Mouse (Mus musculus): ENCODE measurements around the gene Aasdh. TPM values are rescaled to one million over a fixed set of nuclear protein-coding genes. Genes with fewer than 3 reads are reported as not detected.
"Not testable (repeated sequence)": the region's sequence is repeated elsewhere in the genome, so short reads cannot be mapped to it uniquely, and the experiment has no call there.

Gene Aasdh
- 1 to 10 TPM; 7.3 to 7.8 TPM for total RNA-seq (2021)
- long read RNA-seq, experiment 1, partial matches to known transcripts = 0 of 2 reads
- long read RNA-seq, experiment 1, other reads (novel, unspliced or antisense) = 2 of 2 reads
- long read RNA-seq, experiment 2, partial matches to known transcripts = 1 of 8 reads
- long read RNA-seq, experiment 2, other reads (novel, unspliced or antisense) = 5 of 8 reads

DNA sequence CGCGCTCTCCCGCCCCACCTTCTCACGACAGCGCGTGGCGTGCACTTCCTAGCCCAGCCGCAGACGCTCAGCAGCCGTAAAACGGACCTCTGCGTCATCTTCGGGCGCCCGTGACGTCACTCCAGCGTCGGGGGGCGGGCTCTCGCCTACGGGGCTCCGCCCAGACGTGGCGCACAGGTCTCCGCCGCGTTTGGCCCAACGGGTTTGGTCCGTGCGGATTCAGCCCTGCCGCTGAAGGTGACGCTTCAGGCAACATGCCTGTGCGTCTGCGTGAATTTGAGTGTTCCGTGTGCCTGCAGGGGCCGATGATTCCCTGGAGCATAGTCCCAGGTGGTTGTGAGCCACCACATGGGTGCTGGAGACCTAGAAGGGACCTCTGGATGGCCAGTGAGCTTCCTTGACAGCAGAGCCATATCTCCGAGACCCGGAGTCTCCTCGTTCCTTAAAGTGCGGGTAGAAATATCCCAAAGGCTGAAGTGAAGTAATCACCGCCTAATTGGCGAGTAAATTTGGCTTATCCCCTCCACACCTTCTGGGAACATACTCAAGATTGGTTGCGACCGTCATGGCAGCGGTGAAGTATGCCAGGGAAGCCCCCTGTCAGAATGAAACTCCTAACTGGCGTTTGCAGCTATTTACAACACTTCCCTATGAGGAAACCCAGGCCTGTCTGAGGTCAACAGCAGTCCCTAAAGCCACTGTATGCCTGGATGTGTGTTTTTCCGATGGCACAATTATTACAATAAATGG is at the start of gene Aasdh:
TSS of gene Aasdh (minus strand) at position 110 of the 750 bp plus-strand sequence.
- peak; percentile 92 for DNase-seq

DNA sequence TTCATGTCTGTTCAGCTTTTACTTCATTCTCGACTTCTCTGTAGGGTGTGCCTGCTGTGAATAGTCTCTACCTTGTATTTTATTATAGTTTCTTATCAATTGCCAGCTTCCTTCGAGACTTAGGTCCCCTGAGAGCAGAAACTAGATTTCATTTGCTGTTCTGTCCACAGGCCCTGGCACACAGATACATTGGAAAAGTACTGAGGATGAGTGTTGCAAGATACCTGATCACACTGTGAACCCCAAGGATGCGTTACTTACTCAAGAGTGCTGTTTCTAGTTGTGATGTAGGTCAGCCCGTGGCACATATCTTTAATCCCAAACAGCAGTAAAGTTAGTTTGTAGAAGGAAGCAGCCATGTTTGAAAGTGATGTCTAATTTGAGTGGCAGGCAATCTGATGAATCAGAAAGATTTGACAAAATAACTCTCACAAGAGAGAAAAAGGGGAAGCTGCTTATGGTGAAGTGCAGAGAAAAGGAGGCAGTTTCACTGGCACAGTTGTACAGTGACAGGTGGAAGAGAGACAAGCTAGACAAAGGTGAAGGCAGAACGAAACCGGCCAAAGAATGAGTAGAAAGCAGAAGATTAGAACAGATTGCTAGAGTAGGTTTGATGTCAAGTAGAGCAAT is 49.1 kb upstream of the Aasdh start:
- DNase-seq = no peak

DNA sequence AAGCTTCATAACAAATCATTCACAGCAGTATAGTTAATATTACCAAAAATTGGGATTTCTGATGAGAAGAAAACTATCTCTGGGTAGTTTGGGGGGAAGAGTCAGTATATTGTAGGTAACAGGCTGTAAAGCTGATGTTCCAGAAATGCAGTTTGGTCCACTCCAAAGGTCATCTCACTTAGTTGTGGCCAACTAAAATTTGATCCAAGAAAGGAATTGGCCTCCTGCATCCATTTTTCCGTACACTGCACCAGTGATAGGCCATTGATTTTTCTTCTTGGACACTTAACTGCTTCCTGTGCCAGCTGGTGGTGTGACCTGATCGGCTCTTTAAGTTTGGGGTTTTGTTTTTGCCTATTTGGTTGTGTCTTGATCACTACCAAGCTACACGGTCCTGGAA is 48.5 kb upstream of the Aasdh start:
- DNase-seq = no peak

DNA sequence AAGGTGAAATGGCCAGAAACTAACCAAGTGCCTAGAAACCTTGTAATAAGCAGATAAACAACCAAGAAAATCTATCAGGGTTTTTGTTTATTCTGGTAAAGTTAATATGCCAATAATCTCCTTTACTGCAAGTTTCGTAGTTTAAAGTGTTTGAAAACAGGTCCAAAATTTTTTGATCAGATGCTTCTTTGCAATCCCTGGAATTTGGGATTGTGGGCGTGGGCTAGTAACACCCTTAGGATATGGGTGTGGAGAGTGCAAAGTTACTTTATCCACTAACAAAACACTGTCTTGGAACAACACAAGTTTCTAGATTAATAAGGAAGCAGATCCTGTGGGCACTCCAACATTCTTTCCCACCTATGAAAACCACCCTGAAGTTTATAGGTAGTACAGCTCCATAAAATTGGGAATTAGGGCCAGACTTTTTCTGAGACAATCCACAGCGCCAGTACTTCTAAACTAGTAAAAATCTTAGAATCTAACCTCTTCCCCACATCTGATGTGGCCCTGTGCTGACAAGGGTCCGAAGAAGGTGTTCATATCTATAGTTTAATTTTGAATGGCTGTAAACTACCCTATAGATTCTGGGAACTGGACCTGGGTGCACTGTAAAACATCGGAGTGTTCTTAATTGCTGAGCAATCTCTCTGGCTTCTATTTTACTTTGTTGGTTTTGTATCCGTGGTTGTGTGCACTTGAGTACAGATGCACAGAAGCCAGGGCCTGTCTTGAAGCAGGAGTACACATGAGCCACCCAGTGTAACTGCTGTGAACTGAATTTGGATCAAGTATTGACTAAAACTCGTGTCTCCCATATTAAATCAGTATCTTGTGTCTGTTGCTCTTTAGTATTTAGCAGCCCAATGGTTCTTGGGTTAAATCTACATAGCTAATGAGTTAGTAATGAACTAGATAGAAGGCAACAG is 47.1 kb upstream of the Aasdh start:
- no peak for DNase-seq

DNA sequence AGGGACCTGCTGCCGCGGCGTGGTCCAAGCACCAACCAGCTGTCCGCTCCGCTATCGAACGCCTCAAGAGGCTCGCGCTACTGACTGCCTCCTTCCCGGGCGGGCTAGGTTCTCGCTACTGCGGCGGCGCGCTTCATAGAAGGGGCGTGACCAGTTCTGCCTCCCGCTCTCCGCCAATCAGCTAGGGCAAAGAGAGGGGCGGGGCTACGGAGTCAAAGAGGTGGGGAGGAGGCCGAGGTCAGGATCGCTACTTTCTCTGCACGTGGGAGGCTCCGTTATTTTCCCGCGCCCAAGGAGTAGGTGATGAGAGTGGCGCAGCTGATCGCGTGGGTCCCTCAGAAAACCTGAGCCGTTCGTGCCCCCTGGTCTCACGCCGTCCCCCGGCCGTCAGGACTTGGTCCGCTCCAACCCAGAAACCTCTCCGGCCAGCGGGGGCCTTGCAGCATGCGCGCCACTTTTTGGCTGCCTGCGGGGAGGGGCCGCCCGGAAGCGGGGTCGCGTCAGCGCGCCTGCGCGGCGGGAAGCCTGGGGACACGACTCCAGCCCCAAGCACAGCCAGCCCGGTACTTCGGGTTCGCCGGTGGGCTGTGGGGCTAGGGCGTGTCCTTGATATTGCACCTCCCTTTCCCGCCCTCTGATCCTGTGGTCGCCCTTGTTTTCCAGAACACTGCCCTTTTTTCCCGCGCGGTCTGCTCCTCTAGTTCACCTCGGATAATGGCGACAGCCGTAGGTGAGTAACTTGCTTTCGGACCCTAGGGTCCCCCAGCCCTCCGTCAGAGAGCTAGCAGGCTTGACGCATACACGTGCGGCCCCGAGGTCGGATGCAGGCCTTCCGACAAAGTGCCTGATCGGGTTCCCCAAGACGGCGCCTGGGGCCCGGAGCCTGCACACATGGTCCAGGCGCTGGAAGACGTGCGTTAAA is 46.1 kb upstream of the Aasdh start, which contains the start of the genes Paics and Ppat:
TSS of gene Paics (plus strand) at position 202 of the 922 bp plus-strand sequence.
TSS of gene Ppat (minus strand) at position 473 of the 922 bp plus-strand sequence.
- peak; percentile 98 for DNase-seq

DNA sequence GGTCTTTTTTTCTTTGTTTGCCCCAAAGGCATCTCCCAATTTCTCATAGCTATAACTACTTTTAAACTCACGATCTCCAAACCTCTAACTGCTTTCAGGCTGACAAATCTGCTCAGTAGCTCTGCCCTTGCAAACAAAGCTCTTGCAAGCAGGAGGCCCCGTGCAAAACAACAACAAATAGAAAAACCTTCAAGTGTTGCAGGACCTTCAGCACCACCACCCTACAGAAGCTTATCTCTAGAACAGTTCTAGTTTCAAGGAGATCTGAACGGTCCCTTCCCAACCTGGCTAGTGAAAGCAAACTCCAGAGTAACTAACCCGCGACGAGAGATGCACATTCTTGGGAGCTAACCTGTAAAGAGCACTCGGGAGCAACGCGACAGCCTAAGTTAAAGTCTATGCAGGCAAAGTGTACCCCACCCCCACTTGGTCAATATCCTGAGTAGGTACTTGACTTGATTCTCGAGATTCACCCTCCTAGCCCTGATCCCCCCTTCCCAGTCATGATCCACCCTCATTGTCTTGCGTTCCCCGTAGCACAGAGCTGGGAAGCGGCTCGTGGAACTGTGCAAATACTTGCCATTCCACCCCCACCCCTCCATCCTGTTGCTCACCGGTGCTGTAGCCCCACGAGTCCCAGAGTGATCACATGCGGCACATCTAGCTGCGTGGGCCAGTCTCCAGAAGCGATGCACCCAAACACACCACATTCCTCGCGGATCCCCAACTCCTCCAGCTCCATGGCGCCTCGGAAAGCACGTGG is 45.2 kb upstream of the Aasdh start:
- no peak for DNase-seq

DNA sequence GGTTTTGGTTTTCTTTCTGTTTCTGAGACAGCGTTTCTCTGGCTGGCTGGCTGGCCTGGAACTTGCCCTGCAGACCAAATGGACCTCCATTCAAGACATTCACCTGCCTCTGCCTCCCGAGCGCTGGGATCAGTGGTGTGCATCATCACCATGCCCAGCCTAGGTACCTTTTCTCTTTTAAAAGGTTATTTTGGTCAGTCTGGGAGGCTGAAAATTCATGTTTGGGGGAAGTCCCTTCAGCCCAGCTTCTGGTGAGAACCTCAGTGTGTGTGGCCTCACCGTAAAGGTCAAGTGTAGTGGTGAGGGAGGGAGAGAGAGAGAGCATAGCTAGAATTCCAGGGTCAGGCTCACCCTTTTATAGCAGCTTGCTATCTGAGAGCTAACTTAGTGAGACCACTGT is 42.4 kb upstream of the Aasdh start:
- DNase-seq = no peak

DNA sequence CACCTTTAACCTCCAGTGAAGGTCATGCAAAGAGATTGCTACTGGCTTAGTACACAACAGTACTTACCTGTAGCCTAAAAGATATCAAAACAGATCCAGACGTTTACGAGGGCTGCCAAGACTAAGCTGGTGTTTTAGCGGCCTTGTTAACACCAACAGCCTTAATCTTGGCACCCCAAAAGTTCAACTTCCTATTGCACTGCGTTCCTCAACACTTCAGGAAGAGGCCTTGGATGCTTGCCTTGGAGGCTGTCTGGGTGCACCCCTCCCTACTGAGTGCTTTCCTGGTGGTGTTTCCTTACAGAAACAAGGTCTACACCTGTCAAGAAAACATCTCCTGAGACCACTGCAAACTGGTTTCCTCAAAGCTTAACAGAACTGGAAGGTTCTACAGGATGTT is 41.8 kb upstream of the Aasdh start:
- no peak for DNase-seq

DNA sequence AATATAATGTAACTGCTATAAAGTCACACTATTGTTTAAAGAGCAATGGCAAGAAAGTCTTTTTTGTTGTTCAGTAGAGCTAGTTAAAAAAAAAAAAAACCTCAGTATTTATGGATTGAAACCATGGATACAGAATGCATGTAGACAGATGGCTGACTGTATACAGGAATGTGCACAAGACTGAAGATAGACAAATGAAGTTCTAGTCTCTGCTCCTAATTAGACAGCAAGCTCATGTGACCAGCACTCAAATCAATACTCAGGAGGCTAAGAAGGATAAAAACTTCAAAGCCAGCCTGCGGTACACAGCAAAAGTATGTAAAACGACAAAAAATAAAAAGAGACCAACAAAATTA is 40.3 kb upstream of the Aasdh start:
- DNase-seq = no peak

DNA sequence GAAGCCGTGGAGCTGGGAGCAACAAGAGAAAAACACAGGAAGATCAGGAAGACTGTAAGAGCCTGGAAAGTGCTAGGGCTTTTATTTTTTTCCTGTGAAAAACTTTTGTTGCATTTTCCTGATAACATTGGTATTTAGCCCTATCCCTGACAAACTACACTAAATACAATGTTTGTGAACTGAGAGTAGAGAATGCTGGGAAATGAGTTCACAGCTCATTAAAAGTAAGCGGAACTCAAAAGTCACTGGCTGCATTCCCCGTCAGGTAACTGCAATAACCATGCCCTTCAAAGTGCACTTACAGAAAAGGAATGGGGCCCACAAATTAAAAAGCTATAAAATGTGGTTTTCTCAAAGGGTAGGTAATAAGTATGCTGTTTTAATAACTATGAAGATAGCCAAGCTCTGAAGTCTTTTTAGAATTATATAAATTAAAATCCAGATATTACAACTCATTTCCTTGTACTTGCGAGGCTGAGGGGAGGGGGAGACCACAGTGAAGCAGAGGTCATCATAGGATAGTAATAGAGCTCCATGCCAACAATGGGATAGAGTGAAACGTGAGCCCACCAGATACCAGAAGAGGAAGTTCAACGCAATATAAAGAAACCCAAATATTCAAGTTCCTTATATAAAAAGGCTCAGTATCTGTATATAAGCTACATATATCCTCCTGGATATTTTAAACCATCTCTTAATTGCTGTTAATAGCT is 39.8 kb upstream of the Aasdh start:
- DNase-seq = no peak

DNA sequence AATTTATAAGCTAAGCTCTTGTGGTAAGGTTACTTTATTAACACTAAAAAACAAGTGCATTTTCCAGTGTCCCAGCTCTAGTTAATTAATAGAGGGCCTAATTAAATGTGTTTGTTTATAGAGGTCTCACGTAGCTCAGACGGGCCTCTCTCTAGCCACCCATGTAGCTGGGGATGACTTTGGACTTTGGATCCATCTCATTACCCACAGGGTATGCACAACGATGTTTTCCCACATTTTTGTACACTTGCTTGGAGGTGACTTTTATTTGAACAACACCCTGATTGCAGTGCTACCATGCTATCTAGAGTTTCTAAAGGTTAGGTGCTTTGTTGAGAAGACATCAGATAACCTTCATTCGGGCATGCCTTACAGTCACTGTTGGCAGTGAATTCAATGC is 37.2 kb upstream of the Aasdh start:
- no peak for DNase-seq

DNA sequence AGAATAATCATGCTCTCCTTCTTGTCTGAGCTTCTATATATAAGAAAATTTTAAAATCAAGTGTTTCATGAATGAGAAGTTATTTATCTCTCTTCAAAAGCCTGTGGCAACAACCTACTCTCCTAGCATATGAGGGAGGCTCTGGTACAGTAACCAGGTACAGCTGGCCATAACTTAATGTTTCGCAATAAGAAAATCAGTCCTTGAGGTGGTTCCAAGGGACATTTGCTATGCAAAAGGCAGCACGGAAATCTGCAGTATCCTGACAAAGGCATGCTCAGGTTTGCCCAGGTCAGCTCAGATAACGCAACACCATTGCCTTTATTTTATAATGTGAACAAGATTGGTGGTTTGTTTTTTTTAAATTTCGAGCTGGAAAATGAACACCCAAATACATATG is 36.7 kb upstream of the Aasdh start:
- no peak for DNase-seq

DNA sequence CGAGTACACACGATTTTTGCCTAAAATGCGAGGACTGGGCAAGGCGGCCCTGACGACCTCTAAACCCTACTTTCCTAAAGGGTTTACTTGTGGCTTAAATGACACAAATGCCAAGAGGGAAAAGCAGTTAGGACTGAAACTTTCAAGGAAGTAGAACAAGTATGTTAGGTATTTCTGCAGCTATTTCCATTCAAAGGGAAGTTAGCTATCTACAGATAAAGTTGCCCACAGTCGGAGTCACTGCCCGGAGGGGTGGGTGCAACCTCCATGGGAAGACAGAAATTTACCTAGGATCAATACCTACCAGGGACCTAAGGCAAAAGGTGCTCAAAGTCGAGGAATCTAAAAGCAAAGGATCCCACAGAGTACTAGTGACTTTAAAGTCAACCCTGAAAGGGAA is 34.4 kb upstream of the Aasdh start:
- no peak for DNase-seq

DNA sequence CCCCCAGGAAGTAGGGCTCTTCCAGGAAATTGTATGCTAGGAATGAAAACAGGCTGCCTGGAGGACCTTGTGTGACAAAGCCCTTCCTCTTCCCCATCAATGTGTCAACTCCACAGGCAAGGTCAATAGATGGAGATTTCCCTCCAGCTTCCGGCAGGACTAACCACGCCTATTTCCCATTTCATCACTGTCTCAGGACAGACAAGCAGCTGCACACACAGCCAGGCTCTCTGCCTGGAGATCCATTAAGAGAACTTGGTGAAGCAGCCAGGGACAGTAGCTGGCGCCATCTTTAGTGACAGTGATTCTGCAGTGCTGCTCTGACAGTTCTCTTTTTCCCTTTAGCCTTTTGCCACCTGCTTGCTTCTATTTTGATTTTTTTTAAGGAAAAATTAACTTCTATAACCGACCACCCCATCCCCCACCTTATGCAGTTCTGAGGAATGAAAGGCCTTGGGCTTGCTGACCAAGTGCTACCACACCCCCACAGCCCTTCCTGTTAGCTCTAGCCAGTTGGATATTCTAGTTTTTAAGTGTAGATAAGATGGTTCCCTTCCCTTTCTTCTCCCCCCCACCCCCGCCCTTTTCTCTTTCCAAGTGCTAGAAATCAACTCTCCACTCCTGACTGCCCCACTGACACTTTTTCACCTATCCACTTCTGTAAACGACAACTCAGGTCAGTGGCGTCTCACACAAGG is 24.0 kb upstream of the Aasdh start:
- peak; percentile 15 for DNase-seq

DNA sequence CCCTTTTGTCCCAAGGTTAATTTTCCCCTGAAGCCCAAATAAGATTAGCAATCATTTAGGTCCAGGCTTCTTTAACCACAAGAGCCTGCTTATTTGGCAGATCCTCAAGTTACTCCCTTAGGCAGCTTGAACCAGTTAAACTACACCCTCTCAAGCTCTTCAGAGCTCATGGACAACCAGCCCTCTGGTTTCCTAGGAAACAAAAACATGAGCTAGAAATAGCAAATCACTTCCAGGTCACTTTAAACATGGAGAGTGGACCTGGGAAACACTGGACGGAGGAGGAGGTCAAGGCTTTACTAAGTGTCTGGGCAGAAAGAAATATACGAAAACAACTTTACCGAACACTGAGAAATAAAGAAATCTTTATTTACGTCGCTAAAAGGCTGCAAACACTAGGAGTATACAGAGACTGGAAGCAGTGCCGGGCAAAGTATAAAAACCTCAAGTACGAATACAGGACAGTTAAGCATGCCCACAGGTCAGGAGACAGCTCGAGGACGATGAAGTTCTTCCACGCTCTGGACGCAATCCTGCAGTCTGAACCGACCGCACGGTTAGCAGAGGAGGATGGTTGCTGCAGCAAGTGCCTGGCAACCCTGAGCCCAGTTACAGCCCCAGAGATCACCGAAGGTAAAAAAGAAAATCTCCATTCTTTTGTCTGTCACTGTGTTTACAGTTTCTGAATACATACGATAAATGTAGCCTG is 23.0 kb upstream of the Aasdh start:
- DNase-seq = peak; percentile 14

DNA sequence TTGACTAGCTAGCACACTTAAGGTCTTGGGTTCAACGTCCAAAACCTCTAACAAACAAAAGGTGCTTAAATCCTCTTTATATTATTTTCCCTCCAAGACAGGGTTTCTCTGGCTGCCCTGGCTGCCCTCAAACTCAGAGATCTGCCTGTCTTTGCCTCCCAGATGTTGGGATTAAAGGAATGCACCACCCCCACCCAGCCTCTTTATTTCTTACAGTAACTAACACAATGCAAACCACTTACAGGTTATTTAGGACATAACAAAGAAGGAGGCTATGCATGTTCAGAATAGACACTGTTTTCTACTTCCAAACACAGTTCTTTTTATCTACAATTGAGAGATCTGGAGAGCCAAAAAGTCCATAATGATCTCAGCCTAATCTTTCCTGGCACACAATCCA is 19.0 kb upstream of the Aasdh start:
- DNase-seq = no peak

DNA sequence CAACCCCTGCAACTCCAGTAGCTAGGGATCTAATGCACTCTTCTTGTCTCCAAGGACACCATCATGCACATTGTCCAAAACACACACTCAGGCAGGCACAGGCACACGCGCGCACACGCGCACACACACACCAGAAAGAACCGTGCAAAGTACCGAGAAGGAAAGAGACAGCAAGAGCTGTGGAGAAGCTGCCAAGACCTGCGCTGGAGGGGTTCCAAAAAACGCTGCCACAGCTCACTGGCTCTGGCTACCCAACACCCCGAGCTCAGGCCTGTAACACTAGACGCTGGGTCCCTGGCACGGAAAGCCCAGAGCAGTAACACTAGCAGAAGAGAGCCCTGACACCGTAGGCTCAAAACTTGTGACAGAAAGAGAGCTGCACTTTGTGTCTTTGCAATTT is 18.1 kb upstream of the Aasdh start:
- DNase-seq = peak; percentile 86

DNA sequence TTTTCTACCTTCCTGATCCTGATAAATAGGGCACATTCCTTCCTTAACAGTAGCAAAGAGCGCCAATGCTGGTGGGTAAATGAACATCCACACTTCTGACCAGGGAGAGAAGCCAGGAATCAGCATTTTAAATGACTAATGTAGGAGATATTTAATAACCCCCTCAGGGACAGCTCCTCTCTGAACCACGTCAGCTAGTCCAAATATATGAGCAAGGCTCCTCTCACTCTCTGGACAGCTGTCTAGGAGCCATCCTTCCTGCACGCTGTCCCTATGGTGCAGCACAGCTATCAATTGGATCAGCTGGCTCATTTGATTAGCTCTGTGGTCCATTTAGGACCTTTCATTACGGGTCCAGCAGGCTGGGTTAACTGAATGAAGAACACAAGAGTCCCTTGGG is 17.5 kb upstream of the Aasdh start:
- no peak for DNase-seq

DNA sequence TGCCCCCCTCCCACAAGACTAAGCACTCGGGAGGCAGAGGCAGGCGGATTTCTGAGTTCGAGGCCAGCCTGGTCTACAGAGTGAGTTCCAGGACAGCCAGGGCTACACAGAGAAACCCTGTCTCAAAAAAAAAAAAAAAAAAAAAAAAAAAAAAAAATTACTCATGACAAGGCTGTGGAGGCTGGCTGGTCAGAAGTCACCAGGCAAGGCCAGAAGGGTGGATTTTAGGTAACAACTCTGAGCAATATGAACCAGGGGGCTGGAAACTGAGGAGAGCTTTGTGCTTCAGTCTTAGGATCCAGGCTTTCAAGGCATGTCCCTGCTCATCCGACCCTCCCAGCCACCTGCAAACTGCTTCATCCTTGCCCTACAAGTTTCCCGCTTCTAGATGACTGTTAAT is 7.2 kb upstream of the Aasdh start:
- not testable (repeated sequence) for DNase-seq

Data from gastrocnemius, postnatal 25 days (tissue).